Mouse (Mus musculus) layer of hippocampus, postnatal 25 days (tissue): ENCODE measurements at regions not wholly inside any gene's neighbourhood (a gene's known extent, or its start where the extent isn't known, plus 50 kb on each side); places are given as distances from the start of the nearest gene placed in this dataset.

Source experiments
- DNase-seq, 2 experiments: peaks; one replicate each; pipeline ENCODE4 v3.0.0; 2022; ENCODE audit warnings: mixed read lengths in 2 of 2, low spot score in 1 of 2; ENCODE audit errors: extremely low spot score in 1 of 2

DNA sequence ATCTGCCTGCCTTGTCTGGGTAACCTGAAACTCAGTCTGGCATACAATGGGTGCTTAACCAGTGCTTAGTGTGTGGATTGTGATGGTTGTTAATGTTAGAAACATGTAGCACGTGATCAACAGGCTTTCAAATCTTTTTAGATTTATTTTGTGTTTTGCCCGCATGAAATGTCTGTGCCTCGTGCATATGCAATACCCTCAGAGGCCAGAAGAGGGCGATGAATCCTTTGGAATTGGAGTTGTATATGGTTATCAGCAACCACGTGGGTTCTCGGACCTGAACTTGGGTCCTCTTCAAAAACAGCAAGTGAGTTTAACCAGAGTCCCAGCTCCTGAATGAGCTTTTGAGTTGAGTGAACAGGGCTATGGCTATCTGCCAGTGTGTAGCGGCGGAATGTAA is 192.9 kb upstream of the 4930535I16Rik start:
- DNase-seq, result peak in 1 of 2 experiments; percentile 21

DNA sequence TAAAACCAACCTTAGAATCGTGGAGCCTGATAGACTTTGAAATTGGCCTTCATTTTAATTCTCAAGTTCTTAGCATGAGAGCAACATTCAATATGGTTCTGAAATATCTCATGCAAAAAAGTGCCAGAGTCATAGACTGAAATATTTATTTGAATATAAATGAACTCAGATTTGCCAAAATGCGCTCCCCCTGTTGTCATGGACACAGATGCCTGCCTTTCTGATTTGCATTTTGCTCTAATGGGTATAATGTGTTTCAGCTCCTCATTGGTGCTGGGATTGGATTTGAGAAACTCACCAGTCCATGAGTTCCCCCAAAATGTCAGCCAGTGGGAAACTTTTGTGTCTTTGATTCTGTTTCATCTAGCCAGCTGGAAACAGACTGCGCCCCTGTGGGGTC is 191.5 kb upstream of the 4930535I16Rik start:
- DNase-seq, result no peak

DNA sequence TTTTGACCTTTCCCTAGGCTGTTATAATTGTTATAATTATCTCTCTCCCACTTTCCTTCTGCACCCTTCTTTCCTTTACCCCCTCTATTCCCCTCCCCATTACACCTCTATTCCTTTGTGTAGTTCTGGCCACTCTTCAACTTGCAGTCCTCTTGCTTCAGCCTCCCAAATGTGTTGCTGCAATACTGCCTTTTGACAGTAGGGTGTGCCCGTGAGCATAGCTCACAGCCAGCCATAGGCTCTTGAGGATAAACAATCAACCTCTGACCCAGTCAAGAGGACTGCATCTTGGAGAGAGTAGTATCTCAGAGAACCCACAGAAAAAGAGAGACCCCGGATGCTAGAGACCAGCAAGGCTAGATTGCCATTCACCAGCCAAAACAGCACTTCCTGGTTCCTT is 184.9 kb upstream of the 4930535I16Rik start:
- peak in 1 of 2 experiments; percentile 32 for DNase-seq

DNA sequence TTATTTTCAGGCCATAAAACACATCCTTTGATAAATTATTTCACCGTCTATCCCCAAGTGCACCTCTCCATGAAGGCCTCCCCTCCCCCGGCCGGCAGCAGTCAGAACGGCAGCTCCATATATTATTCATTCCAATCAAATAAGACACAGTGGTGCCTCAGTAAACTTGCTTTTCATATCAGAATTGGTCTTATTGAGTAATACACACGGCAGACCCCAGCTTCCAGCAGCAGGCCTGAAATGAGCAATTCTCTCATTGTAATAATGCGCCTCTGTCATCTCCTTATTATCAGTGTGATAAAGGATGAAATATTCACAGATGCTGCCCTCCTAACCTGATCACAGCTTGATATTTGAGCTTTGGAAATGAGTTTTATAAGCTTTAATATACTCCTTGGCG is 169.0 kb upstream of the 4930535I16Rik start:
- DNase-seq, result no peak

DNA sequence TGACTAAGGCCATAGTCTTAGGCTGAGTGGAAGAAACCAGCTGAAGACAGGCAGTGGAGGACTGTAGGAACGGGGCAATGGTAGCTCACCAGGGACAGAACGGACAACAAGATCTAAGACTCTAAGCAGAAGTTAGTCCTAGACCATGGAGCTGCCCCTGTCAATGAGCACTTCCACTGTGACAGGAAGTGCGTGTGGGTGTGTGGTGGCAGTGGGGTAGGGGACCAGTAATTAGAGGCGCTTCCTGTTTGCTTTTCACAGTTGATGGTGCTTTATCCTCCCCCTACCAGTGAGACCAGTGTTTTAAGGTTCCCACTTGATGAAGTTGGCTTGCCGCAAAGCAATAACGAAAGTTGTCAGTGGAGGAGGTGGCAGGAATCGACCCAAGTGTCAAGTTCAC is 168.4 kb upstream of the 4930535I16Rik start:
- DNase-seq, result no peak

DNA sequence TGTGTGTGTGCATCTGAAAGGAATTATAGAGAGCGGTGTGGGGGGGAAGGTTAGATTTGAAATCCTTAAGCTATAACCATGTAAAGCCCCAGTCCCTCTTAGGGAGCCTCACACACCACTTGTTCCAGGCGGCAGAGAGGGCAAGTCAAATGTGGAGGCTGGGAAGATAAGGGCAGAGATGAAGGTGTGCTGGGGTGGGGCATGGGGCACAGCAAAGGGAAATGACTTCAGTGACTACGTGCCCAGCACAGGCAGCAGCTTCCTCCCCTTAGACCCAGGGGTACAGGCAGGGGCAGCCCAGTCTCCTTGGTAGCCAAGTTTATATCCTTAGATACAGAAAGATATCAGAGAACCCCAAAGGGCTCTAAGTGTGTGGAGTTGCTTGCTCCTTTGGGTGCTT is 161.8 kb upstream of the 4930535I16Rik start:
- no peak for DNase-seq

DNA sequence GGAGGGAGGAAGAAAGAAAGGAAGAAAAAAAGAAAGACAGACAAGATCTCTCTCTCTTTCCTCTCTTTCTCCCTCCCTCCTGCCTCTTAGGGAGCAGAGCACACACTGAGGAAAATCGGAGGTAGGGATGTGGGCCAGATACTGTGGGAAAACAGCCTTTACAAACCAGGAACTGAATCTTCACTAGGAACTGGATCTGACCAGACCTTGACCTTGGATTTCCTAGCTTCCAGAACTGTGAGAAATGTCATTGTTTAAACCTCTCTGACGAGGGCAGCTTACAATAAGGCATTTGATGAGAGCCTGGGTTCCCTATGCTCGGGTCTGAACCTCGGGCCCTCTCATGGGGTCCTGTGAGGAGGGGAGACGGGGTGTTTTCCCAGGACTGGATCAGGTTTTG is 157.7 kb upstream of the 4930535I16Rik start:
- no peak for DNase-seq

DNA sequence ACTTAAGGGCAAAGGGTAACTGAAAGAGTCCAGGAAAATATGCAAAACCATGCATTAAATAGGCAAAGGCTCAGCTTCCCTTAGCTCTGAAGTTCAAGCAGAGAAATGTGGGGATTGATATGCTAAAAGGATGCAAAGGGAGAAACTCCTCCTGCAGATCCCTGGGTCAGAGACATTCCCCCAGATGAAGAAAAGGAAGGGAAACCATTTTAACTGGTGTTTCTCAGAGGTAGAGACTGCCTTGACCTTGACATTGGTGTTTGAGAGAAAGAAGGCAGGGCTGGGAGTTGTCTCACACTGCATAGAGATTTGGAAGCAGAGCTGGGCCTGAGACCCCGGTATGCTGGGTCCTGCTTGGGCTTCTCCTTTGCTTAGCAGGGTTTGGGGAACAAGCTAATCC is 155.8 kb upstream of the 4930535I16Rik start:
- no peak for DNase-seq

DNA sequence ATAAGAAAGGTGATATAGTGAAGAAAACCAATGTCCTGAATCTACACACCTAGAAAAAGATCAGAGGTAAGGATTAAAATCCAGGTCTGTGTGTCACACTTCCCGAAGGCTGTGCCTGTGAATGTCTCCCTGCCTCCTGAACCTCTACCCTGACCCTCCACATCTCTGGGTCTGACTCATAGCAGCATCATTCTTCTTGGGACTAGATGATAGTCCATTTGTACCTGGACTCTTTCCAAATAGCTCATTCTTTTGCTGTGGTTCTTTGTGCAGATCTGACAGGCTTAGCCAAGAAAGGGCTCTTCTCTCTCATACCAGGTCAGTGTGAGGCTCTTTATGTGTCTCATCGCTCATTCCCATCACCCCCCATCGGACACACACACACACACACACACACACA is 146.8 kb upstream of the 4930535I16Rik start:
- DNase-seq, result no peak

DNA sequence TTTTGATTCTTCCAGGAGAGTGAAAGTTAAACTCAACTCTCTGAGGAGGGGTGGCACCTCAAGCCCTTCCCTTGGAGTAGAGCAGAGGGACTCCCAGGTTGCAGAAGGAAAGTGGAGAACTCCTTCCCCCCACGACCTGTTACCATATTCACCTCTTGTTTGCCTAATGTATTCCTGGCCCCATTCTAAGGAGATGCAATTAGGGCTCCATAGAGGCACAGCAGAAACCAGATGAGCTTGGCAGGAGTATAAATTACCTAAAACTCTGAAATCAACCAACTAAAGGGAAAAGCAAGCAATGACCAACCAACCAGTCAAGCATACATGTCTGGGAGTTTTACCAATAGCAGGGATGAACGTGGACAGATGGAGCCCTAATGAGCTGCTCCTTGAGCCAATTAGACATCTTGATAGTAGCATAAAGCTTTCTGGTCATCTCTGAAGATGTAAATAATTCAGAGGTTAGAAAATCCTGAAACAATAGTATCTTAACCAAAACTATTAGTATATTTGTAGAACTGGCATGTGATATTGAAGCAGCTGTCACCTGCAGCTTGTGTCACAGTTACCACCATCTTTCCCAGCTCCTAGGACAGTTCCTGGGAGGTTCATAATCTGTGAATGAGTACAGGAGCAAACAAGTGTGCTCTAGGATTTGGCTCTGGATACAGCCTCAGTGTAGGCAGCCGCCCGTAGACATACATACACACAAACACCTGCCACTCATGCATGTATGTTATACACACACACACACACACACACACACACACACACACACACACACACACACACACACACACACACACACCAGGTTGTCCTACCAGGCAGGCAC is 145.7 kb upstream of the 4930535I16Rik start:
- DNase-seq, result no peak

DNA sequence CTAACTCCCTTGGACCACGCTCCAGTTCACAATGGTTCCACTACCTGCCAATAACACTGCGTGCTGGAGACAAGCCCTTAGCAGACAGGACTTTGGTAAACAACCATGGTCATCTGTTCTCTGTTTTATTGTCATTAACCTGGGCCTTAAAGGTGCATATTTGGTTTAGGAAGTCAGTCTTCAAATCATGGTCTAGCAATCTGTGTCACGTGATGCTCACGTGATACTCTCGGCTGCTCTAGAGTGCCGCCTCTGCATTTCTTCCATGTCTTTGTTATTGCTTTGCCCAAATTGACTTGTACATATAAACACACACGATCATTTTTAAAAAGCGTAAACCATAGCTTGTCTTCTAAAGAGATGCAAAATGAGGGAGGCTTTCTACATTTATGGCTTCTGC is 139.8 kb upstream of the 4930535I16Rik start:
- no peak for DNase-seq

DNA sequence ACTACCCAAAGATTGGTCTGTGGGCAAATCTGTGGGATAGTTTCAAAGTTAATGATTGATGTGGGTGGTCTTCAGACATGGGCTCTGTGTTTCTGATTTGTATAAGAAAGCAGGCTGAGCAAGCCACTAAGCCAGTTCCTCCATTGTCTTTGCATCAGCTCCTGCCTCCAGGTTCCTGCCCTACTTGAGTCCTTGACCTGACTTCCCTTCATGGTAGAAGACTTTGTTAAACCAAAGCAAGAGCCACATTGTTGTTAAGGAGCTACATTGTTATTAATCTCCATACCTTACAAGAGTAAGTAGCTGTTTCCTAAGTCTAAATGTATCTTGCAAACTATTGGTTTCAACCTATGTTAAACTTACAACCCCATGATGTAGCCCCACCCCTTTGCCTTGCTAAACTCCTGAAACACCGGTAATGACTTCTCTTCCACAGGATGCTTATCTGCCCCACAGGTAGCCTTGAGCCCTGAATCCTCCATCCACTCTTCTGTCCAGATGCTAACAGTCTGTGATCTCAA is 136.5 kb upstream of the 4930535I16Rik start:
- DNase-seq, result no peak

DNA sequence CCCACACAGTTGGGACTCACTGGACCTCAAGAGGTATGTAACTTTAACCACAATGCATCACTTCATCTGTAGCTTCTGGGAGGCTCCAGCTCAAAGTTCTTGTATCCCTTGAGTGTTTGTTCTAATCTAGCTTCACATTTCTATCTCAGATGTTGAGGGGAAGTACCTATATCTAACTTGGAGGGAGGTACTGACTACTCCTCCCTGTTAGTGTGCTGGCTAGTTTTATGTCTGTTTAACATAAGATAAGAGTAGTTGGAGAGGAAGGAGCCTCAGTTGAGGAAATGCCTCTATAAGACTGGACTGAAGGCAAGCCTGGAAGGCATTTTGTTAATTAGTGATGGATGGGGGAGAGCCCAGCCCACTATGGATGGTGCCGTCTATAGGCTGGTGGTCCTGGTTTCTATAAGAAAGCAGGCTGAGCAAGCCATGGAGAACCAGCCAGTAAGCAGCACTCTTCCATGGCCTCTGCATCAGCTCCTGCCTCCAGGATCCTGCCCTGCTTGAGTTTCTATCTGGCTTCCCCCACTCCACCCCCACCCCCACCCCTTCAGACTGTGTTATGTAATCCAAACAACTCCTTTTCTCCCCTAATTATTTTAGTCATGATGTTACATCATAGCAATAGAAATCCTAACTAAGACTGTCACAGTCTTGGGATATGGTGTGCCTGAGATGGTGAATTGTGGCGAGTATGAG is 135.7 kb upstream of the 4930535I16Rik start:
- no peak for DNase-seq

DNA sequence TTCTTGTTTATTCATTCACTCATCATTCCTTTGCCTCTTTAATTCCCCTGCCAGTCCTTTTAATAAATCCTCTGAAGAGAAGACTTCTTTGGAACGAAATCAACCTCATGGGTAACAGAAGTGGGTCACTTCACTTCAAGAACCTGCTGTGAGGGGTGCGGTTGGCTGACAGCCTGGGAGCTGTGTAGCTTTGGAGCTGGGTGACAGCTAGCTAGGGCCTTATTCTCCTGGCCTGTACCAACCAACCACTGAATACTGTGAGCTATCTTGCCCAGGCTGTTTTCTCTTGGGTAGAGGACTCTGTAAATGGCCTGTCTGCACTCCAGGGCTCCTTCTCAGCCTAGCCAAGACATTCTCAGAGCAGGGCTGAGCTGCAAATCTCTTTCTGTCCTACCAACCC is 134.6 kb upstream of the 4930535I16Rik start:
- no peak for DNase-seq

DNA sequence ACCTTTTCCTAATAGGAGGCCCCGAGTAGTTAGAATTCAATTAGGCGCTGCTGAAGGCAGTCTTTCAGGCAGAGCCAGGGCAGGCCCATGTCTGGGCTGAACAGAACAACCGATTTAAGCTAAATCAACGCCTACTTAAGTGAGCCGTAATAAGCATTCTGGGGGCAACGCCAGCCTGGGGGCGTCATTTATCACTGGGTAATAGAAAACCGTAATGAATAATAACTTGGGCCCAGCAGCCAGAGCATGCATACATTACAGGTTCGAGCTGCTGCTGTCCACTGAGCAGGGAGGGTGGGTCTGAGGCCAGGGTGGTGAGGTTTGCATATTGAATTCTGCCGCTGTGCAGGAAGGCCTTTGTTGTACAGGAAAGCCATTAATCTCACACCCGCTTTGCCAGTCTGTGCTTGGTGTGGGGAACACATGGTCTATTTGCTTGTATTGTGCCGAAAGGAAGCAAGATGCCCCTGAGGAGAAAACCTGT is 130.6 kb upstream of the 4930535I16Rik start:
- DNase-seq, result peak; percentile 26 to 29

DNA sequence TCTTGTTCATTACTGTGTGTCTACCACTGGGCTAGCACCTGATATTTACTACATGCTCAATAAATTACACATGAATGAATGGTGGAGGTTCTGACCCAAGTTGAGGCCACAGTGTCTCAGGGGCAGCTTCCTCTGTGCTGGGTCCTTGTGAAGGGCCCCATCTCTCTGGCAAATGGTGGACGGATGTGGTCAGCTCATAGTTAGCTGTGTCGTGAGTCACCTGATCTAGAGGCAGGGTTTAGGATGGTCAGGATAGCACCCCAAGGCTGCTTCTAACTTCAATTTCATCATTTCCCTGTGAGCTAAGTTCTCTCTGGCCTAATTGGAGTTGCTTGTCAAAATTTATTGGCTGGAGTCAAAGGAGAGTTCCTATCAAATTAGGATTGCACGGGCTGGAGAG is 130.1 kb upstream of the 4930535I16Rik start:
- no peak for DNase-seq

DNA sequence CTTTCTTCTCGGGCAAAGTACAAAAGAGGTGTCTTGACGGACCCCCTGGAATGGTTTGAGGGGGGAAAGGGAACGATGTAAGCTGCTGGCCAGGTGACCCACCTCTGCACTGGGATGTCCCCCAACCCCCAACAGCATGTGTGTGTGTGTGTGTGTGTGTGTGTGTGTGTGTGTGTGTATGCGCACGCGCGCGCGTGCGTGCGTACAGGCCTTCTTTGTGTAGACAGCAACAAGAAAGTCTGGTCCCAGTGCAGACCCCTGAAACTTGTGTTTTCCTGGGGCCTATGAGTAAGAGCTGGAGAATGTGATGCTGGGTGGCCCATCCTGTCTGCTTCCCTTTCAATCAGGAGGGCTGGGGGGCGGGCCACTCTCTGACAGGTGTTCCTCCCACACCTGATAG is 118.7 kb upstream of the 4930535I16Rik start:
- no peak for DNase-seq

DNA sequence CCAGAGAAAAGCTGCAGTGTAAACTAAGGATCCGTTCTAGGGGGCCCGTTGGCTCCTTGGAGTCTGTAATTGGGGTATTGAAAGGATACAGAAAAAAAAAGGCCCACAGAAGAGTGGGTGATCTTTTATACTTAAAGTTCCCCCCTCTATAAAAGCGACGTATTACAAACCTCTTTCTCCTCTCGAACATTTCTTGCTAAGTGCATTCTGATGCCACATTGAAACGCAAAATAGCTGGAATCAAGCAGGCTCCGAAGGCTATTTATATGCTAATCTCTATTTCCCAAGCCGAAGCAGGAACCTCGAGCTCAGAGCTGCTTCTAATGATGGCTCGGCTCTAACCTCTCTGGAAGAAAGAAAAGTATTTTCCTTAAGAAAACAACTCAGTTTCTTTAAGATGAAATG is 117.8 kb upstream of the 4930535I16Rik start:
- DNase-seq, result no peak

DNA sequence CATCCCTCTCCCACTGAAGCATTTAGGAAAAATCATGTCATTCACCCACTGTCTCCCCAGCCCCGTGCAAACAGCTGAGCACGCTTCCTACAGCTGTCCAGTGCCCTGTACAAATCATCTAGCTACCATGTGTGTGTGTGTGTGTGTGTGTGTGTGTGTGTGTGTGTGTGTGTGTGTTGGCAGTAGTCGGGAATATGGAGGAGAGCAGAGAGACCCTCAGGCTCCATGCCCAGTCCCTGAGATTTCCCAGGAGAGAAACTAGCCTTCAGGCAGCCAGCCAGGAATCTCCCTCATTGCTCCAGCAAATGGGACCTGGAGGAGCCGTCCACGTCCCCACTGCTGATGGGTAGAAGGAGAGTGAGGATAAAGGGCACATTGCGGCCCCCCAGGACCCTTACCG is 117.4 kb upstream of the 4930535I16Rik start:
- DNase-seq, result peak in 1 of 2 experiments; percentile 19

DNA sequence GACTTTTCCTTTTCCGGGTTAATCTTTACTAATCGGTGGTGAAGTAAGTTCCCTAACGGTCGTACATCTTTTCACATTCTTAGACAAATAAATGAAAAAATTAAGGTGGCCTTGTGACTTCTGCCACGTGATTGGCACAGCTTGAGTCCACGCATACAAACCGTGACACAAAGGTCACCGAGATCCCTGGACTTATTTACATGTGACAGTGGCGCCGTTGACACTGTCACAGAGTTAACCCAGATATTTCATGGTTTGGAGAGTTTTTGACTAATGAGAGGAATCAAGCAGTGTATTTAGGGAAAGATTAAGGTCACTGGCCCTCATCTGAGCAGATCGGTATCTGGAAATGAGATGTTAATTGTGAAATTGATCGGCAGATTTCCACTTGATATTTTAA is 110.2 kb upstream of the 4930535I16Rik start:
- DNase-seq, result no peak

DNA sequence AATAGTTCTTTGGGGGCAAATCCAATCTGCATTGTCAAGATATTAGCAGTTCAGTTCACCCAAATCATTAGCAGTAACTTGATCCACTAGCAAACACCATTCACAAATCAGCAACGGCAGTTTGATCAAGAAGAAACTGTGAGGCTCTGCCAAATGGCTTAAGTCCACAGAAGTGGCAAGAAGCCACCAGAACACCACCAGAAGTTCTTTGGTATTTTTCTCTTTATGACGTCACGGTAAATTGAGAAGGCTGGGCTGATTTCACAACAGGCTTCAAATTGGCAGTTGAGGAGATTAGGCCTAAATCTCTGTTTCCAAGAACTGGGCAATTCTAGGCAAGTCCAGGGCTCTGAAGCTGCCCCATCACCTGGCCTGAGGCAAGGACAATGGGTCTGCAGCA is 98.6 kb upstream of the 4930535I16Rik start:
- DNase-seq, result no peak

DNA sequence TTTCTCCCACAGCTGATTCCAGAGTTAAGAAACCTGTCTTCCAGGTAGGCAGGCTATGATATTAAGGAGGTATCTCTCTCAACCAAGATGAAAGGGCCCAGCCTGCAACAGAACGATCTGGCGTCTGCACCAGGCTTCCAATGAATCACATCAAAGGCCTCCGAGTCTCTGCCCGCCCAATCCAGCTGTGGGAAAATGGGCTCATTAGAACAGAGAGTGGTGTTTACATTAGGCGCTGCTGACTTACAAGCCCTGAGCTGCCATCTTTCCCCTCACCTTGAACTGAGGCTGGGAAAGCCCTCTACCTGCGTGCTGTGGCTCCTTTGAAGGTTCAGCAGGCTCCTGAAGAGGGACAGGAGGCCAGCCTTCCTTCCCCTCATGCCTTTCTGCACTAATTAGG is 97.5 kb upstream of the 4930535I16Rik start:
- no peak for DNase-seq
